Mouse (Mus musculus) stomach, embryonic 14.5 days (tissue): ENCODE results near the gene Odf3l1. TPM values are rescaled to one million over a fixed set of nuclear protein-coding genes. Genes with fewer than 3 reads are reported as not detected.

Experiments used
- ATAC-seq: fragments of 200-750 bp; cut with Nextera tagmentation; 2 replicates; pipeline ENCODE4 v1.8.0; 2017; ENCODE audit warnings: low read depth, moderate TSS enrichment; ENCODE audit not compliant: insufficient number of reproducible peaks, insufficient read depth, low FRiP score
- H3K27ac ChIP-seq: fragments of 300-500 bp; sonication (generic); 2 replicates; pipeline ENCODE4 v1.5.1; 2014; ENCODE audit warnings: mild to moderate bottlenecking, low read length, moderate library complexity, mixed read lengths
- H3K27me3 ChIP-seq: fragments of 300-500 bp; sonication (generic); 2 replicates; pipeline ENCODE4 v1.6.1; 2014; ENCODE audit warnings: low read length, control low read depth, mixed read lengths; ENCODE audit not compliant: control insufficient read depth, insufficient read depth
- H3K36me3 ChIP-seq: fragments of 300-500 bp; sonication (generic); 2 replicates; pipeline ENCODE4 v1.6.1; 2014; ENCODE audit warnings: mild to moderate bottlenecking, control low read depth, low read length, moderate library complexity, mixed read lengths; ENCODE audit not compliant: control insufficient read depth, insufficient read depth
- H3K4me1 ChIP-seq: fragments of 300-500 bp; sonication (generic); 2 replicates; pipeline ENCODE4 v1.6.1; 2014; ENCODE audit warnings: low read length, control low read depth, mixed read lengths; ENCODE audit not compliant: control insufficient read depth, insufficient read depth
- H3K4me2 ChIP-seq: fragments of 300-500 bp; sonication (generic); replicated peaks from 2 replicates; pipeline ENCODE4 v1.6.1; 2014; ENCODE audit warnings: low read depth, low read length, control low read depth
- H3K4me3 ChIP-seq: fragments of 300-500 bp; sonication (generic); 2 replicates; pipeline ENCODE4 v1.5.1; 2014; ENCODE audit warnings: low read depth, low read length, control low read depth
- H3K9ac ChIP-seq: fragments of 300-500 bp; sonication (generic); replicated peaks from 2 replicates; pipeline ENCODE4 v1.6.1; 2014; ENCODE audit warnings: low read depth, mild to moderate bottlenecking, control low read depth, low read length, moderate library complexity, mixed read lengths
- H3K9me3 ChIP-seq: fragments of 300-500 bp; sonication (generic); 2 replicates; pipeline ENCODE4 v1.6.1; 2016; ENCODE audit warnings: low read depth, low read length, control low read depth; ENCODE audit not compliant: control insufficient read depth
- WGBS: fragments of 180-500 bp; shearing (Covaris S2); extraction: QIAGEN DNeasy Blood & Tissue Kit; methylation state at CpG from one replicate; pipeline ENCODE4 v1.1.7; 2014; 5-methylcytosine and 5-hydroxymethylcytosine counted together
- polyA plus RNA-seq: library from polyadenylated mRNA; unstranded; fragments of >200 nt; fragmentation: Nextera tagmentation; extraction: Ambion mirVana; gene quantifications from 2 replicates; pipeline ENCODE4 v1.2.1, GENCODE M21; 2014

Odf3l1 gene
- polyA plus RNA-seq, 1 experiment from 2014 or later = 1.9 TPM

GRCm38 (mm10) chr9:56824900-56825299, 39.6 kb downstream of the Odf3l1 start:
- Histone ChIP-seq H3K36me3 (no peaks in the 10 kb centered on the region), H3K4me3 (no peak overlapping the region), H3K4me2 (no peak overlapping the region), H3K9me3 (no peaks in the 10 kb centered on the region), H3K9ac (no peak overlapping the region), H3K27me3 (0 out of 2 replicates have a peak, but pooled peaks cover 2% of the 10 kb centered on the region), H3K27ac (no peak overlapping the region), H3K4me1 (peaks cover 6% of the 10 kb centered on the region; the same call in 1 of the 2 replicates)
- ATAC-seq = no peak
- WGBS = 5% methylated on average over 3 of the region's 3 CpGs

GRCm38 (mm10) chr9:56810916-56811315, 53.6 kb downstream of the Odf3l1 start:
- no peak overlapping the region for H3K4me3 ChIP-seq
- H3K4me2 ChIP-seq = no peak overlapping the region
- WGBS = 65% methylated on average over 1 of the region's 1 CpGs
- no peak overlapping the region for H3K9ac ChIP-seq
- no peak for ATAC-seq
- H3K4me1 ChIP-seq = no peaks in the 10 kb centered on the region
- no peaks in the 10 kb centered on the region for H3K27me3 ChIP-seq
- no peaks in the 10 kb centered on the region for H3K36me3 ChIP-seq
- no peak overlapping the region for H3K27ac ChIP-seq
- no peaks in the 10 kb centered on the region for H3K9me3 ChIP-seq

GRCm38 (mm10) chr9:56807990-56808389, 56.5 kb downstream of the Odf3l1 start:
- Histone ChIP-seq H3K4me2 (no peak overlapping the region), H3K9me3 (no peaks in the 10 kb centered on the region), H3K9ac (no peak overlapping the region), H3K27ac (no peak overlapping the region), H3K4me1 (no peaks in the 10 kb centered on the region), H3K36me3 (no peaks in the 10 kb centered on the region), H3K27me3 (no peaks in the 10 kb centered on the region), H3K4me3 (no peak overlapping the region)
- no peak for ATAC-seq
- WGBS = 84% methylated on average over 6 of the region's 6 CpGs

- no peak for ATAC-seq
- no peaks in the 10 kb centered on the region for H3K9me3 ChIP-seq
- no peak overlapping the region for H3K4me3 ChIP-seq
- H3K4me2 ChIP-seq = no peak overlapping the region
- no peaks in the 10 kb centered on the region for H3K36me3 ChIP-seq
- WGBS = 93% methylated on average over 7 of the region's 7 CpGs
- no peak overlapping the region for H3K27ac ChIP-seq
- H3K9ac ChIP-seq = no peak overlapping the region
- H3K27me3 ChIP-seq = 0 out of 2 replicates have a peak, but pooled peaks cover 7% of the 10 kb centered on the region
- H3K4me1 ChIP-seq = no peaks in the 10 kb centered on the region
Observed at GRCm38 (mm10) chr9:56803146-56803545, 61.3 kb downstream of the Odf3l1 start.

Other genes starting within 250 kb of the Odf3l1 start
- gene Lingo1, start 68.2 kb downstream of the Odf3l1 start, polyA plus RNA-seq = 3.0 and 3.5 TPM in 2 replicates
- 16.1 and 17.5 TPM in 2 replicates for gene Cspg4, start 354 bp upstream of the Odf3l1 start, polyA plus RNA-seq
- 8.8 and 9.5 TPM in 2 replicates for gene Snx33, start 63.7 kb upstream of the Odf3l1 start, polyA plus RNA-seq
- 76.8 and 78.1 TPM in 2 replicates for gene Imp3, start 72.8 kb upstream of the Odf3l1 start, polyA plus RNA-seq
- 19.5 and 21.9 TPM in 2 replicates for gene Snupn, start 86.2 kb upstream of the Odf3l1 start, polyA plus RNA-seq
- 28.0 and 32.6 TPM in 2 replicates for gene Ptpn9, start 130.2 kb upstream of the Odf3l1 start, polyA plus RNA-seq
- 42.7 and 46.4 TPM in 2 replicates for gene Sin3a, start 207.4 kb upstream of the Odf3l1 start, polyA plus RNA-seq